Mouse (Mus musculus): ENCODE results near the gene Myo3b.
"Not testable (repeated sequence)": the region's sequence is repeated elsewhere in the genome, so short reads cannot be mapped to it uniquely, and the experiment has no call there.

The Myo3b gene

GRCm38 (mm10) chr2:70195418-70196248 is 156.7 kb downstream of the Myo3b start:
- no peak for DNase-seq (ENCODE audit: low read depth, low spot score)

- no peak for DNase-seq (ENCODE audit: low read depth, low spot score)
Measured at GRCm38 (mm10) chr2:70201796-70202555, 163.1 kb downstream of the Myo3b start.

GRCm38 (mm10) chr2:70202578-70203167 is 163.7 kb downstream of the Myo3b start:
- DNase-seq (ENCODE audit: low read depth, low spot score), result no peak

GRCm38 (mm10) chr2:70208411-70208810 is 169.5 kb downstream of the Myo3b start:
- no peak for DNase-seq (ENCODE audit: low read depth, low spot score)

- DNase-seq (ENCODE audit: low read depth, low spot score), result no peak
Measured at GRCm38 (mm10) chr2:70209790-70210189, 170.9 kb downstream of the Myo3b start.

- DNase-seq (ENCODE audit: low read depth, low spot score), result no peak
Measured at GRCm38 (mm10) chr2:70210427-70211332, 171.8 kb downstream of the Myo3b start.

- no peak for DNase-seq (ENCODE audit: low read depth, low spot score)
Measured at GRCm38 (mm10) chr2:70214401-70214800, 175.5 kb downstream of the Myo3b start.

GRCm38 (mm10) chr2:70217800-70218199 is 178.9 kb downstream of the Myo3b start:
- no peak for DNase-seq (ENCODE audit: low read depth, low spot score)

GRCm38 (mm10) chr2:70218469-70218868 is 179.5 kb downstream of the Myo3b start:
- DNase-seq (ENCODE audit: low read depth, low spot score), result no peak

GRCm38 (mm10) chr2:70226679-70227078 is 187.8 kb downstream of the Myo3b start:
- DNase-seq (ENCODE audit: low read depth, low spot score), result no peak

- not testable (repeated sequence) for DNase-seq (ENCODE audit: low read depth, low spot score)
Measured at GRCm38 (mm10) chr2:70234450-70234849, 195.5 kb downstream of the Myo3b start.

GRCm38 (mm10) chr2:70245981-70246380 is 207.1 kb downstream of the Myo3b start:
- no peak for DNase-seq (ENCODE audit: low read depth, low spot score)

GRCm38 (mm10) chr2:70248616-70249015 is 209.7 kb downstream of the Myo3b start:
- no peak for DNase-seq (ENCODE audit: low read depth, low spot score)

GRCm38 (mm10) chr2:70249872-70250271 is 210.9 kb downstream of the Myo3b start:
- DNase-seq (ENCODE audit: low read depth, low spot score), result no peak

- DNase-seq (ENCODE audit: low read depth, low spot score), result no peak
Measured at GRCm38 (mm10) chr2:70251256-70251655, 212.3 kb downstream of the Myo3b start.

GRCm38 (mm10) chr2:70259357-70260000 is 220.6 kb downstream of the Myo3b start:
- no peak for DNase-seq (ENCODE audit: low read depth, low spot score)

- DNase-seq (ENCODE audit: low read depth, low spot score), result no peak
Measured at GRCm38 (mm10) chr2:70260646-70261195, 221.8 kb downstream of the Myo3b start.

GRCm38 (mm10) chr2:70261703-70262564 is 223.0 kb downstream of the Myo3b start:
- DNase-seq (ENCODE audit: low read depth, low spot score), result no peak

- DNase-seq (ENCODE audit: low read depth, low spot score), result no peak
Measured at GRCm38 (mm10) chr2:70262565-70263082, 223.7 kb downstream of the Myo3b start.

Measured in skeletal muscle tissue, adult 2 months (tissue).